Mouse (Mus musculus) left cerebral cortex, postnatal 36 days (tissue): ENCODE measurements at regions not wholly inside any gene's neighbourhood (a gene's known extent, or its start where the extent isn't known, plus 50 kb on each side); places are given as distances from the start of the nearest gene placed in this dataset.

Experiments used
- DNase-seq, 2 experiments: peaks; one replicate each; pipeline ENCODE4 v3.0.0; 2021 to 2022; ENCODE audit warnings: low spot score in 2 of 2, mixed read lengths in 1 of 2
- intact Hi-C: fragments of 180-260 bp; cut with DNase I; formaldehyde crosslinking; loops from one replicate; pipeline ENCODE4 v1.15.1; 2025

- DNase-seq = no peak
- intact Hi-C loops = no loop called here
Measured at GRCm38 (mm10) chr15:11720645-11721044, 186.4 kb downstream of the Npr3 start.

DNA sequence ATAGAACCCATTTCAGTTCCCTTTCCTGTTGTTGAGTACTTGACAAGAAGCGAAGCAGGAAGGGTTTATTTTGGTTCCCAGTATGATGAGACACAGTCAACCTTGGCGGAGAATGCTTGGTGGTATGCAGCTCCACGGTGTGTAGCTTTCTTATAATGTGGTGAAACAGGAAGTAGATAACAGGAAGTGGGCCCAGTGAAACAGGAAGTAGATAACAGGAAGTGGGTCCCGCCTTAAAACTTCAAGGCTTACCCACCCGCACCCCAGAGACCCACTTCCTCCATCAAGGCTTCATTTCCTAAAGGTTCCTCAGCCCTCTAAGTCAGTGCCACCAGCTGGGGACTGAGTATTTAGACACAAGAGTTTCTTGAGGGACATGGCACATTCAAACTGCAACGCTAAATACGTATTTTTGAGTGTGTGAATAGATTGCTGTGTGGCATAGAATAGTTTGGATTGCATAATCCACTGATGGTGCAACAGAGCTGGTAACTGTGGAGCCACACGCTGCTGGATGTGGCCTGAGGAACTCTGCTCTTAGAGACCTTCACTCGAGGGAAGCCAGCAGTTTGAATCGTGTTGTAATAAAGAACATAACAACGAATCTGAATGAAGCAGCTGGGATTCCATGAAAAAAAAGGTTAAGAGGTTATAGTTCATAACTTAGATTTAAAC, 190.8 kb downstream of the Npr3 start:
- DNase-seq = no peak
- intact Hi-C loops = no loop called here

GRCm38 (mm10) chr15:11712481-11713274, 194.4 kb downstream of the Npr3 start:
- no peak for DNase-seq
- intact Hi-C loops = no loop called here

DNA sequence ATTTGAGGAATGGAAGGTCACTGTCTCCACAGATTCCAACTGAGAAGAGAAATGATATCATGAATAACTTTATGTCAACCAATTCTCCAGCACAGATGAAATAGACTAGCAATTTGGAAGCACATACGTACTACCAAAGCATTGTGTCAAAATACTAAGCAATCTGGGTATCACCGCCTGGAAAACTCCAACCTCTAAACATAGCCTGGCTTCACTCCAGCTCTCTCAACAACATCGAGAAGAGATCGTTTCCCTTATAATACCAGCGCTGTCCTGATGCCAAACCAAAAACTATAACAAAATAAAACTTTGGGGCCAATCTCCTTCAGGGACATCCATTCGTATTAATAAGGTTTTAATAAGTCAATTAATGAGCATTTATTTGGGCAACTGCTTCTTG, 205.8 kb downstream of the Npr3 start:
- intact Hi-C loops = no loop called here

DNA sequence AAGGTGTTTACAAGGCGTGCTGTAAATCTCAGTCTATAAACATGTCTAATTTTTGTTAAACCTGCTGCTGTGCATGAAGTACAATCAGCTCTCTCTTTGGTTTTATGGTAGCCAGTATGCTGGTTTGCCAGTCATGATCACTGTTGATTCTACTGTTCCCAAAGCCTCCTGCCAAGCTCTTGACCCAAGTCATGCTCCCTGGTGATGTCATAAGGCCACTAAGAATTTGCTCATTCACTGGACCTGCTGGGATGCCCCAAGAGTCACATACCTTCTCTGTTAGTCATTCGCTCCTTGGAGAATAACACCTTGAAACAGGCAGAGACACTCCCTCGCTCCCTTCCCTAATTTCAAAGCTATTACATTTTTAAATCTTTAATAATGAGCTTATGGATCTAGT, 207.2 kb downstream of the Npr3 start:
- DNase-seq = no peak
- intact Hi-C loops = no loop called here

More for the DNA sequence above, 205.8 kb downstream of the Npr3 start:
- no peak for DNase-seq

GRCm38 (mm10) chr15:11697060-11697459, 210.0 kb downstream of the Npr3 start:
- no peak for DNase-seq
- intact Hi-C loops = no loop called here

DNA sequence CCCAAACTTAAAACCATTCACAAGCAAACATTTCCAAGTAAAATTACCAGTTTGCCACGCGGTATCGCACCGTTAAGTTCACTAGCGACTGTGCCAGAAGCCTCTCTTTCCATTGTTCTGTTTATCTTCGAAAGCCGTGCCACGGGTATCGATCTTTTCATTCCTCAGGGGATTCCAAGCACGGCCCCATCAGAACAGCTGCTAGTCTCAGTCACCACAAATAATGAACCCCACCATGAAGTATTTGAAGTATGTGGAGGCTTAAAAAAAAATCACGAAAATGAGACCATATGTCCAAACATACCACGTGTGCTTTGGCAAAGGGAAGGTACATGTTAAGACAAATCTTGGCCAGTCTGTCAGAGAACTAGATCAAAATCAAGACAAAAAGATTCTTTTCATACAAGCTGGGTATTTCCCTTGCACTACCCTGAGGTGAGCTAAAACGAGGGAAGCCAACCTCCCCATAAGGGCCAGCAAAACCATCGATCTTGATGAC, 213.3 kb downstream of the Npr3 start:
- DNase-seq = no peak
- intact Hi-C loops = no loop called here

DNA sequence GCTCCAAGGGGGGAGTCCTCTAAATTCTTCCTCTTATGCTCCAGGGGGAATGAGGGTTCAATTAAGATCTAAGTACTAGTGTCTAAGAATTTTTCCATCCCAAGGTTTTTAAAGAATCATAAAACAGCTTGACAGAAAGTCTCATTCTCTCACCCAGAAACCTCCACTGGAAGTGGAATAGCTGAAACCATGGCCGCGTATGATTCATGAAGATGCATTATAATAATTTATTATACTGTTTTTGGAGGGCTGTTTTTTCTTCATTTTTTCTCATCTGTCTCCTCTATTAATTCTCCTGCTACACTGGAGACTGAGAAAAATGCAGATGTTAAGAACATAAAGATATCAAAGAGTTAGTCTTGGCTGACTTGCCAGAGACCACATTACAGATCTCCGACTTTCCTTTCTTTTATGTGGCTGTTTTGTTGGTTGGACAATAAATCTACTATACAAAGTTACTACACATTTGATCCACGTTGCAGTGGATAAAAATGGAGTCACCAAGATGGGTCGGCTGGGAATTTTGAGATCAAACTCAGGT, 242.2 kb downstream of the Npr3 start:
- no peak for DNase-seq
- intact Hi-C loops = no loop called here

DNA sequence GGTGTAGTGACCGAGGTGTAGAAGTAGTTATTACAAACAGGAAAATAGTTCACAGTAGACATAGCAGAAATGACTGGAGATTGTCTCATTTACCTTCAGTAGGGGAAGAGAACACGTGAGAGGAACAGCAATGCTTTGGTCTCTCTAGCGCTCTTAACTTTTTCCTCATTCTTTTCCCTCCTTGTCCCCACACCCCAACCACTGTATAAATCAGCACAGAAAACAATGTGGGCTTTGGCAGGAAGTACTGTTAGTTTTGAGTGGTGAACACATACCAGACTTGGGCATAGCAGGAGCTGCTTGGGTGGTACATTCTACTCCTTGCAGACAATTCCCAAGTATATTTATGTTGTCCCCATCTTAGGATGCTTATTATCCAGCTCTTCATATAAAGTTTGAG, 251.9 kb downstream of the Npr3 start:
- intact Hi-C loops = no loop called here
- DNase-seq = no peak

- DNase-seq = no peak
- intact Hi-C loops = no loop called here
Measured at GRCm38 (mm10) chr15:11646241-11646640, 246.8 kb upstream of the Tars start.

DNA sequence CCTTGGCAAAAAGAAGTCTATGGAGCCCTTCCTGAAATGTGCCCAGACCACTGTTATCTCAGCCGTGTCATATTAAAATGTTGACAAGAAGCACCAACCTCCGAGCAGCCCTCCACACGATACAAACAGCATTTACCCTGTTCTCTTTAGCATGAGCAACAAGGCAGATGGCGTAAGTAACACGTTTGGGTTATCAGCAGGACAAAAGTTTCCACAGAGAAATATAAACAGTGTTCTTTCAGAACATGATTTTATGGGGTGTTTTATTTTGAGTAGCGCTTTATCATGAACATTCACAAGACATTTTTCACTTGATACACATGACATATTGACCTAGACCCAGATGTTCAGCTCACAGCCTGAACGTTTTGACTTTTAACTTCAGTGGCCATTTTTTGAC, 245.3 kb upstream of the Tars start:
- DNase-seq = no peak
- intact Hi-C loops = no loop called here

DNA sequence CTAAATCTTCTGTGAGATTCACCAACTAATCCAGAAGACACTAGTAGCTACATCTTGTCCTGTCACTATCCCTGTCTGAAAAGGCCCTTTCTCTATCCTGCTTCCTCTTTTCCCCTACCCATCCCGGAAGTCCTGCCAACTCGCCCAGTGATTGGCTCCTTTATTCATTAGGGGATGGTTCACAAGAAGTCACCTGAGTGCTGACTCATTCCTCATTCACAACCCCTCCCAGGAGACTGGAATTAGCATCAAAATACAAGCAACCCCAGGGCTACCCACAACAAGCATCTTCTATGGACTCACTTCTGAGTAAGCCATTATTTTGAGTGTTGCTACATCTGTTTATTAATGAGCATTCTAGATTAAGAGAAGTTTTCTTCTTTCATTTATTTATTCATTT, 231.2 kb upstream of the Tars start:
- intact Hi-C loops = no loop called here

GRCm38 (mm10) chr15:11626433-11626832, 227.0 kb upstream of the Tars start:
- no peak for DNase-seq
- intact Hi-C loops = no loop called here

More for the DNA sequence above, 231.2 kb upstream of the Tars start:
- no peak for DNase-seq

GRCm38 (mm10) chr15:11612416-11612815, 213.0 kb upstream of the Tars start:
- DNase-seq = no peak
- intact Hi-C loops = no loop called here

DNA sequence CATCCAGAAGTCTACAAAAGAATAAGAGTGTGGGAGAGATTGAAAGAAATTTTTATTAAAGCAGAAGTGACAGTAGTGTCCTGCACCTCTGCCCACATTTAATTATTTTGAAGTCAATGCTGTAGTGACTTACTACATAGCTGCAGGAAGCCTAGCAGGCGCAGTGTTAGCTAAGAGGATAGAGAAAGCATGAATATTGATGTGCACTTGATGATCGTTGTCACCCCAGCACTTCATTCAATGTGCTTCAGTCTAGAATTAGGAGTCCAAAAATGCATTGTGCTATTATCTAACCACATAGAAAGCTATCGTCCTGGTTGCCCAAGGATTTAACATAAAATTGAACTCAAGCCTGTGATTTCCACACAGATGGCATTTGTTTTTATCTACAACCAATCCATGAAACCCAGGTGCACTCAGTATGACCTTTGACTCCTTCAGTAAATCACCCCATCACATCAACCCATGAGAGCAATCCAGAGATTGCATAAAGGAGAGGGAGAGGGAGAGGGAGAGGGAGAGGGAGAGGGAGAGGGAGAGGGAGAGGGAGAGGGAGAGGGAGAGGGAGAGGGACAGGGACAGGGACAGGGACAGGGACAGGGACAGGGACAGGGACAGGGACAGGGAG, 210.7 kb upstream of the Tars start:
- intact Hi-C loops = no loop called here
- no peak for DNase-seq

DNA sequence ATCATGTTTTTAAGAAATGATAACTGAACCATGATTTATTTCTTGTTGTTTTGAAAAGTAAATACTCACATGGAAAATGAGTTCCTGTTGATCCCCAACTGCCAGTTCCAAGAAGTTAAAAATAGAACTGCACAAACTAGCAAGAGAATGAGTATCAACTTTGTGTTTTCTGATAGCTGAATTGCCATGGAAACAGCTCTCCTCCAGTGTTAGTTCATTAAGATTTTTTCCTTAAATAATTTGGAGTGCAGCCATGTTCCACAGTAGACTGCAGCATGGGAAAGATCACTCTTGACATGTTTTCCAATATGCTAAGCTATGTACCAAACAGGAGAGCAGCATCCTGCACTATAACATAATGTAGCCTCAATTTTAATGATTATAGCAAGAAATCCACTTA, 208.0 kb upstream of the Tars start:
- intact Hi-C loops = no loop called here
- DNase-seq = no peak

GRCm38 (mm10) chr15:11605677-11606076, 206.2 kb upstream of the Tars start:
- intact Hi-C loops = no loop called here
- DNase-seq = peak in 1 of 2 experiments; percentile 10

DNA sequence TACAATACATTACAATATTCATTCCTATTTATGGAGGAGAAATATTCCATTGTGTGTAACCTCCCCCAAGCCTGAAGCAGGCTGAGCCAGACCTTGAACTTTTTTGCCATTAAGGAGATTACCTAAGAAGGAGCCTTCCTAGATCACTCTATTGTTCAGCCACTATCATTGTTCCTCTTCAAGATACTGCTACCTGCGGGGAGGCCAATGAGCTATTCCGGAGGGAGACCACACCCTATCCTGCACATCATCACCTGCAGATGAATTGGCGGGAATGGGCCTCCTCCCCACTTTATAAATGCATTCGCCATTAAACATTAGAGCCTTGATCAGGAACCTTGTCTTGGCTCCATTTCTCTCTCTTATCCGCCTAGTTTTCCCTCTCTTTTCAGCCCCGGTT, 197.6 kb upstream of the Tars start:
- DNase-seq = no peak
- intact Hi-C loops = no loop called here

DNA sequence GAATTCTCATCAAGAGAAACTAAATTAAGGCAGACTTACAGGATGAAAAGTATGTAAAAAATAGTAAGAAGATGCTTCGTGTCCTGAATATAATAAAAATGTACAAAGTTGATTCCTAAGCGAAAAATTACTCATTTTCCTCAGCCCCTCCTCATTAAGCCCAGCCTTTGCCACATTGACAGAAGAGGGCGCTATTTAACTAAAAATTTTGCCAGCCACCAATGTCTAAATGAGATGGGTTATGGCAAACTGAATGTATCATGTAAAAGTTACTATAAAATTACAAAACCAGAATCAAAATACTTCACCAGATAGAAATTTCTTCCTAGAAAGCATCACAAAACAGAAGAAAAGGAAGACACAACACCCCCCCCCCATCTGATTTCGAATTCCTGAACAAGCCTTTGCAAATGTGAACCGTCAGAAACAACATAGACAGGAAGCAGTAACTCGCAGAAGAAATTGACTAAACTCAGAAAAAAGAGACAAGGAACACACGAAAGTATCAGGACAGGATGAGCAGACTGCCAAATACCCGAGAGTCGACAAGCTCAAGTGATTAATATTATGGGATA, 191.2 kb upstream of the Tars start:
- intact Hi-C loops = loop anchor here (2.0 to 5.0 kb wide), 2 partner anchors 317 to 376 kb away; partner anchors contain the start of gene Npr3
- DNase-seq = no peak

GRCm38 (mm10) chr15:11589795-11590194, 190.3 kb upstream of the Tars start:
- no peak for DNase-seq
- intact Hi-C loops = loop anchor here (2.0 to 5.0 kb wide), 3 partner anchors 182 to 377 kb away; partner anchors contain the start of gene Npr3
